Mouse (Mus musculus): Measurements from ENCODE around the gene Ccdc134.

Gene Ccdc134

DNA sequence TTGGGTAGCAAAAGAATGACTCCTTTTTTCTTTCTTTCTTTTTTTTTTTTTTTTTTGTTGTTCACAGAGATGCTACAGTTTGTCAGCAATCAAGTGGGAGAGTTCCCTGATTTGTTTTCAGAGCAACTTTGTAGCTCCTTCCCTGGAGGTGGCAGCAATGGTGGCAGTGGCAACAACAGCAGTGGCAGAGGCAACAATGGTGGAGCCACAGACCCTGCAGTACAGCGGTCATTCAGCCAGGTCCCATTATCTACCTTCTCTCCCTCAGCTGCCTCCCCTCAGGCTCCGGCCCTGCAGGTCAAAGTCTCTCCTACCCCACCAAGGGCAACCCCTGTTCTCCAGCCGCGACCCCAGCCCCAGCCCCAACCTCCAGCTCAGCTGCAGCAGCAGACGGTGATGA, 41.9 kb downstream of the Ccdc134 start:
- no peak for DNase-seq (ENCODE audit: low read depth, low spot score)

DNA sequence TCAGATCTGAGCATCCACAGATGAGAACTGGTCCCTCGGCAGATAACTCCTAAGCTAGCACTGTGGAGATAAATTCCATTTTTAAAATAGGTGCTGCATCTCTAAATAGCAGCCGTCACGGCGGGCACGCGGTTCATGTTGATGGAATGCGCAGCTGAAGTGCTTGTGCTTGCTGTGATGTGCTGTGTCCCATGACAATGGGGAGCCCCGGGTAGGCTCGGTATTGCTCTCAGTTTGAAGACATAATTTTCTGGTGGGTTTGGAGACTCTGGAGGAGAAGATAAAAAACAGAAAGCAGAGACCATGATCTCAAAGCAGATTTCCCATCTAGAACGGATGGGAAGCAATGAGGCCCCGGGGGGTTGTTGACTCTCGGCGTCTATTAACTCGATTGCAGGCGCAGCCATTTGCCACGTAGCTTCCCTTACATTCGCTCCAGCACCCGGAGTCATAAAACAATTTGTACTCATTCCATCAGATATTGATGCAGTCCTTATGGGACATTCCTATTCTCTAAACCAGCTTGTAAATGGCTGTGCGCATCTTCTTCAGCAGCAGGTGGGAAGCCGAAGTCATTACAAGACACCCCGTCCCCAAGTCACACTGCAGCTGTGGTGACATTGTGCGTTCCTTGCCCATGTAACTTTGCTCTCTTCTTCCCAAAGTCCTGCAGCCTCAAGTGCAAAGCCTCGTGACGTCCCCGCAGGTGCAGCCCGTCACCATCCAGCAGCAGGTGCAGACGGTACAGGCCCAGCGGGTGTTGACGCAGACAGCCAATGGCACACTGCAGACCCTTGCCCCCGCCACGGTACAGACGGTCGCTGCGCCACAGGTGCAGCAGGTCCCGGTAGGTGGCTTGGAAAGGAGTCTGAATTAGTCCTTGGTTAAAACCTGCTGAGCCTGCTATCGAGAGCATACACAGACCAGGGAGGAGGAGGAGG, 43.0 kb downstream of the Ccdc134 start:
- DNase-seq (ENCODE audit: low read depth, low spot score) = peak; percentile 35

DNA sequence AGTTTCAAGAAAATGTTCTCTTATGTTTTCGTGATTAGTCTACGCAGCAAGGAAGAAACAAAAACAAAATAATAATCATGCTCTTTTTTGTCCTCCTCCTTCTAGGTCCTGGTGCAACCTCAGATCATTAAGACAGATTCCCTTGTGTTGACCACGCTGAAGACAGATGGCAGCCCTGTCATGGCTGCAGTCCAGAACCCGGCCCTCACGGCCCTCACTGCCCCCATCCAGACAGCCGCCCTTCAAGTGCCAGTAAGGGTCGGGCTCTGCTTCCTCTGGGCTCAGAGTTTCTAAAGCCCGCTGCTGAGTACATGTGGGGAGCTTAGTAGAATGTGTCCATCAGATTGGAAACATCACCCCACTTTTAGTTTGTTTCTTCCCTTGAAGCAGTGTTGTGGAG, 44.9 kb downstream of the Ccdc134 start:
- DNase-seq (ENCODE audit: low read depth, low spot score) = no peak

DNA sequence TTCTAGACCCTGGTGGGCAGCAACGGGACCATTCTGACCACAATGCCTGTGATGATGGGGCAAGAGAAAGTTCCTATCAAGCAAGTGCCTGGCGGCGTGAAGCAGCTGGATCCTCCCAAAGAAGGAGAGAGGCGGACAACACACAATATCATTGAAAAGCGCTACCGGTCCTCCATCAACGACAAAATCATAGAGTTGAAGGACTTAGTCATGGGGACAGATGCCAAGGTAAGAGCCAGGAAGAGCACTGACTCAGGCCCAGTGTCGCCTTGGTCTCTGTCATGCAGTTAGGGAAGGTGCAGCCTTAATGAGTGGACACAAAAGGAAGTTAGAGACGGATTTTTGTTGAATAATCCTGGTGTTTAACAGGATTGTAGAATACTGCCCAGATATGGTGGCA, 47.4 kb downstream of the Ccdc134 start:
- no peak for DNase-seq (ENCODE audit: low read depth, low spot score)

DNA sequence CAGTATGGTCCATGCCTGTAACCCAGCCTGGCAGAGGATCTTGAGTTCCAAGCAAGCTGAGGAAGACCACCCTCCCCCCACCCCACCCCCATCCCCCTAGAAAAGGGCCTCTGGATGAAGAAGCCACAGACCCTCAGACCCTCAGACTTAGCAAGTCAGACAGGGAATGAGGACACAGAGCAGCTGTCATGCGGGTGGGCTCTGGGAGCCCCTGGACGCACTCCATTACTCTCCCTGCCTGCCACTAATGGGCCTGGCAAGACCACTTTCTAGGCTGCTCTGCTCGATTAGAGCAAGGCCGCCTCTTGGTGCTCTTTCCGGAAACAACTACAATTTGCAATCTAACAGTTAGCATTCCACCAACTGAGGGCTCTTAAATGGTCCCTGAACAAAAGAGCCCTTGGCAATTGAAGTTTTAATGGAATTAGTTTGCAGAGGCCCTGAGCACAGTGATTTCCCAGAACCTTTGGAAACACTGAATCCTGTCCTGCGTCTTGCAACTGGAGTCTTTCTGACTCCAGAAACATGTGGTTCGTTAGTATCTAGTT, 50.1 kb downstream of the Ccdc134 start:
- DNase-seq (ENCODE audit: low read depth, low spot score) = peak; percentile 57

DNA sequence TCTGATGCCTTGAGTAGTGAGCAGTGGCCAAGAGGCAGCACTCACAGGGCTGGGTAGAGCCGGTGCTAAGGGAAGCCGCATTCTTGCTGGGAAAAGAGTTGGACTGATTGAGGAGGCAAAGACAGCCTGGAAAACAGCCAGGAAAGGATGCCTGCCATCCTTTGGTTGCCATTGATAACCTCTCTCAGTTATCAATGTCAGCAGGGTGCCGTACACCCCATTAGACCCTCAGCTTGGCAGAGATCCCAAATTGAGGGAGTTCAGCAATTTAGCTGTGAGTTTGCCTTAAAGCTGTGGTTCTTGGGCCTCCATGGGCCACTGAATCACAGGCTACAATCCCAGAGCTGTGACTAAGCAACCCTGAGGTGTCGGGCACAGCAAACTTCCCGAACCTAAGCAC, 53.4 kb downstream of the Ccdc134 start:
- no peak for DNase-seq (ENCODE audit: low read depth, low spot score)

DNA sequence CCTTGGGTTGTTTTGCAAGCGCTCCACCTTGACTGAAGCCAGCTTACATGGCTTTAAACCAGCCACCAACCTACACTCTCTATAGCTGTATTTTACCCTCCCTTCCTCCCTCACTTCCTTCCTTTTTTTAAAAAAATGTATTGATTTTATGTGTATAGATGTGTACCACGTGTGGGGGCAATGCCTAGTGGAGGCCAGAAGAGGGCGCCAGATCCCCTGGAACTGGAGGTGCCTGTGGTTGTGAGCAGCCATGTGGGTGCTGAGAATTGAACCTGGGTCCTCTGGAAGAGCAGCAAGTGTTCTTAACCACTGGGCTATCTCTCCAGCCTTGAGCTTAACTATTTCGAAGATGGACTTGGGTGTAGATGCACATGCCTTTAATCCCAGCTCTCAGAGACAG, 54.6 kb downstream of the Ccdc134 start:
- peak; percentile 43 for DNase-seq (ENCODE audit: low read depth, low spot score)

DNA sequence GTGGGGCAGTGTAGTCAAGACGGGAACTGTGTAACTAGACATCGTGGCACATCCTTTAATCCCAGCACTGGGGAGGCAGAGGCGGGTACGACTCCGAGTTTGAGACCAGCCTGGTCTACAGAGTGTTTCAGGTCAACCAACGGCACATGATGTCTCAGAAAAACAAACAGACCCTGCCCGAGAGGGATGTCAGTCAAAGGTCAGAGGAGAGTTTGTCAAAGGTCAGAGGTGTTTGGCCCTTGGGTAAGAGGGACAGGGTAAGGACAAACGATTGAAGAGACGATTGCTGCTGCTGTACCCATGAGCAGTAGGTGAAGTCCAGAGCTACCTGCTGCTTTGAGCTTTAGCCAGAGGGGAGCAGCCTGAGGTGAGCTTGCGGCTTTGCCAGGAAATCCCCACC, 55.9 kb downstream of the Ccdc134 start:
- no peak for DNase-seq (ENCODE audit: low read depth, low spot score)

DNA sequence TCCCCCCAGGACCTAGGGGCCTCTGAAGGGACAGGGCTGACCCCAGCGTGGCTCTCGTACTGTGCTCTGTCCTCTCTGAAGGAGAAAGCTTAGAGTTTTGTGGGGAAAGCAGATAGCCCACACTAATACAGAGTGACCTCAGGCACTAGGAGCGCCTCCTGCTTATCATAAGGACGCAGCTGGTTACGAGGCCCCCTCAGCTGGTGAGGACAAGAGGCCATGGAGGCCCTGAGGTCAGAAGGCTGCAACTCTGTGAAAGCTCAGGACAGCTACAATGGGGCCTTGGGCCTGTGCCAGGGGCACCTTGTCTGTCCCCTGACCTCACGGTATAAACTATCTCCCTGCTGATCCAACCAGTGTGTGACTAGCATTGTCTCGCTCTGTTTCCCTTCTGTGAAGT, 56.5 kb downstream of the Ccdc134 start:
- DNase-seq (ENCODE audit: low read depth, low spot score) = no peak

DNA sequence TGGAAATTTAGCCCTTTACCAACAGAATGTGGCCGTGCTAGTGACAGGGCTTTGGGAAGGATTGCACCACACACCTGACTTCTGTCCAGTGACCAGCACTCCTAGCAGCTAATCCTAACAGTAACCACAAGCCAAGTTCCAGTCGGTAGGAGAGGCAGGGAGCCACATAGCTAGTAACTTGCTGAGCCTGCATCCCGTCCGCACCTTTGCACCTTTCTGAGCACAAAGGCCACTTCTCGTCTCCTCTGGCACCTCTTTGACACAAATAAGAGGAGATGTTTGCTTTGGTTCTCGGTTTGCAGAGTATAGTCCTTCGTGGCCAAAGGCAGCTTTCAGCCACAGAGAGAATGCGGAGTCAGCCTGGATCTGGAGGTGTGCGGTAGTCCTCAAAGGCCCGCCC, 56.9 kb downstream of the Ccdc134 start:
- no peak for DNase-seq (ENCODE audit: low read depth, low spot score)

DNA sequence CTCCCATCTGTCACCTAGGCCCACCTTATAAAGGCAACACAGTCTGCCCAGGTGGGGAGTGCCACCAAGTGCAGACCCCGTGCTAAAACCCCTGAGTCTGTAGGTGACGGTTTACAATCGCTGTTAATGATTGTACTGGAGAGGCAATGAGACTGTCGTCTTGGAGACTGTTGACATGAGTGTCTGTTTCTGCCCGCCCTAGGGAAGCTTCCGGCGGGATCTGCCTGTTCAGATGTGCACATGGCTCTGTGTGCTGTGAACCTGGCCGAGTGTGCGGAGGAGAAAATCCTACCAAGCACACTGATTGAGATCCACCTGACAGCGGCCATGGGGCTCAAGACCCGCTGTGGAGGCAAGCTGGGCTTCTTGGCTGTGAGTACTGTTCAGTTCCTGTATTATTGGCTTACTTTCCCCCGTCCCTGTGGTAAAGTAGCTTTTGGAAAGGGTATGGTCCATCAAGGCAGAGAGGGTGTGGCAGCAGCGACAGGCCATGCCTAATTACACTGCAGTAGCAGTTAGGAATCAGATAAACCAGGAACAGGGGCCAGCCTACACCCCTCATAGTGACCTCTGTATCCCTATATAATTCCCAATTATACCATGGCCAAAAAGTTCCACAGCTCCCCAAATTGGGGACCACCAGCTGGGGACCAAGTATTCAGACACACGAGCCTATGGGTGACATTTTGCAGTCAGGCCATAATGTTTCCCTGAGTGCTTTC, 57.5 kb downstream of the Ccdc134 start:
- no peak for DNase-seq (ENCODE audit: low read depth, low spot score)

DNA sequence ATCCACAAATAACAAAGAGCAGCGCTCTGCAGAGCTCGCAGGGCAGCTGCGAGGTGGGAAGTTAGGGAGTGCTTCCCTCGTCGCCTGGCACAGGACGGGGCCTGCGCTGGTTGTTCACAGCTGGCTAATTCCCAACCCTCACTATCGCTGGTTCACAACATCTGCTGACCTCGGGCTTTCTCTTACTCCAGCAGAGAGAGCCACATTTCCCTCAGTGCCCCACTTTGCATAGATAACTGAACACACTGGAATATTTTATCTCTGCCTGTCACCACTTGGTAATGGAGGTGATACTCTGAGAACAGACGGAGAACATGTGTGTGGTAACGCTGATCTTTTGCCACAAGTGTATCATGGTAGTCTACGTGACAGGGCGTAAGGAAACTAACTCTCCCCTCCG, 58.4 kb downstream of the Ccdc134 start:
- DNase-seq (ENCODE audit: low read depth, low spot score) = no peak

DNA sequence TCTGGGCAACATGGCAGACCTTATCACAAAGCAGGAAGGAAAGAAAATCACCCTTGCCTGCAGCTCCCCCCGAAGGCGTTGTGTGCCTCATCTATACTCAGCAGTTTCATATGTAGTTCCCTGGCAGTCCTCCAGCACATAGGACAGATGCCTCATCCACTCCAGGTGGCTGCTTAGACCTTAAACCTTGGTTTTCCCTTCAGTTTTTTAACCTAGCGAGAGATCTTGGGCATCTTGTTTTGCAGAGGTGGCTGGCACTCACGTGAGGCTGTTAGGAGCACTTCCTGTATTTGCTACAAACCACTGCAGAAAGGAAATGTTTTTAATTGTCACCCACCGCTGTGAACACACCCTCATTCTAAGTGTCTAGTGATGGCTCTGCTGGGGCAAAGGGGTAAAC, 59.2 kb downstream of the Ccdc134 start:
- no peak for DNase-seq (ENCODE audit: low read depth, low spot score)

DNA sequence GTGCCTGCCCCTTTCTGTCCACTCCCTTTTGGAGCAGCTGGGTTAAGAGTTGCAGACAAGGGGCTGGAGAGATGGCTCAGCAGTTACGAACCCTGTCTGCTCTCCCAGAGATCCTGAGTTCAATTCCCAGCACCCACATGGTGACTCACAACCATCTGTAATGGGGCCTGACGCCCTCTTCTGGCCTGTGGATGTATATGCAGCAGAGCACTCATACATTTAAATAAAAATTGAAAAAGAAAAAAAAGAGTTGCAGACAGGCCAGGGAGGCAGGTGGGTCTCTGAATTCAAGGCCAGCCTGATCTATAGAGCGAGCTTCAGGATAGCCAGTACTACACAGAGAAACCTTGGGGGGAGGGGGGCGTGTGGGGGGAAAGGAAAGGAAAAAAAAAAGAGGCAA, 59.7 kb downstream of the Ccdc134 start:
- peak; percentile 48 for DNase-seq (ENCODE audit: low read depth, low spot score)

DNA sequence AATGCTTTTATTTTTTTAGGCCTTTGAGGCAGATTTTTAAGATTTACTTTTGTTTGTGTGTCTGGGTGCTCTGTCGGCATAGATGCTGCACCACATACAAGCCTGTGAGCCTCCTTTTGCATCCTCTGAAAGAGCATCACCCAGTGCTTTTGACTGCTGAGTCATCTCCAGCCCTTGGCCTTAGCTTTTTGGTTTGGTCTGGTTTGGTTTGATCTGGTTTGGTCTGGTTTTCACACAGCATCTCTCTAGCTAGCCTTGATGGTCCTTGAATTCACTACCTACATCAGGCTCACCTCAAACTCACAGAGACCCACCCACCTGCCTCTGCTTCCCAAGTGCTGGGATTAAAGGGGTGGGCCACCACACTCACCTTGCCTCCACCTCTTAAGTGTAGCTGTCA, 60.2 kb downstream of the Ccdc134 start:
- peak; percentile 92 for DNase-seq (ENCODE audit: low read depth, low spot score)

DNA sequence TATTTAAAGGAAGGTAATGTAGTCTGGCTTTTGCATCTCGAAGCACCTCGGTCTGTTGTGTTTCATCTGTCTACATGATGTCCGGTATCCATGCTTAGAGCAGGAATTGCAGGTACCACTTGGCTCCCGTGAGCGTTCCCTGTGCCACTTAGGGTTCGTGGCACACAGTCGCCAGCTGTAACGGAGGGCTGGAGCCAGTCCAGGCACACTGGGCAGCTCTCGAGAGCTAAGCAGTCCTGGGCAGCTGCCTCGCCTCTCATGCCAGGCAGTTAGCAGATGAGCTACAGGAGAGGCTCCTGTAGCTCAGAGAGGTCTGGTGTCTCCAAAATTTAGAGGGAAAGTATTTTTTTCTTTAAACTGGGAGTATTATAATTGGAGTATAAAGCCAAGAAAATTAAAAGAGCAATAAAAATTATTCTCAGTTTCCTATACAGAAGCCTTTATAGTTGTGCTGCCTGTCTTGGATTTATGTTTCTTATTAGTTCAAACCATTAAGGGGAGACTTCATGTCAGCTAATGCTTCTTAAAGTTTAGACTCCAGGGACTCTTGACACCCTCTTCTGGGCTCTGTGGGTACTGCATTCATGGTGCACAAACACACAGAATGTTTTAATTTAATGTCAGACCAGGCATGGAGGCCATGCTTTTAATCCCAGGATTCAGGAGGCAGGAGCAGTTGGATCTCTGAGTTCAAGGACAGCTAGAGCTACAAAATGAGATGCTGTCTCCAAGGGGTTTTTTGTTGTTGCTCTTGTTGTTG, 60.9 kb downstream of the Ccdc134 start:
- peak; percentile 86 for DNase-seq (ENCODE audit: low read depth, low spot score)

Data from ZHBTc4 (cell line).